Mouse (Mus musculus) MEL (cell line): ENCODE results near the gene Tepp. TPM values are rescaled to one million over a fixed set of nuclear protein-coding genes. Genes with fewer than 3 reads are reported as not detected.

Source experiments
- DNase-seq: peaks from one replicate; pipeline ENCODE4 v3.0.0; 2011; ENCODE audit warnings: low read depth, low spot score
- H3K27ac ChIP-seq: 2 replicates; pipeline ENCODE4 v1.5.1; 2012; ENCODE audit warnings: low read depth, mild to moderate bottlenecking, control low read depth, low read length, moderate library complexity; ENCODE audit not compliant: control insufficient read depth
- H3K27me3 ChIP-seq, 2 experiments: fragments of 150-350 bp in 1 of 2; sonication (generic) in 1 of 2; 2 replicates each; pipeline ENCODE4 v1.6.1; 2012; ENCODE audit warnings: low read length in 2 of 2, mild to moderate bottlenecking in 2 of 2, improper control_type of control experiment in 1 of 2, moderate library complexity in 1 of 2; ENCODE audit not compliant: insufficient read depth in 2 of 2, control insufficient read depth in 1 of 2
- H3K36me3 ChIP-seq, 2 experiments: 2 replicates each; pipeline ENCODE4 v1.6.1; 2012 to 2014; ENCODE audit warnings: low read length in 2 of 2, improper control_type of control experiment in 1 of 2, inconsistent platforms in 1 of 2, mild to moderate bottlenecking in 1 of 2; ENCODE audit not compliant: insufficient read depth in 2 of 2, control insufficient read depth in 1 of 2
- H3K4me1 ChIP-seq, 2 experiments: fragments of 150-350 bp in 1 of 2; sonication (generic) in 1 of 2; 2 replicates each; pipeline ENCODE4 v1.6.1; 2012; ENCODE audit warnings: low read length in 2 of 2, improper control_type of control experiment in 1 of 2, mild to moderate bottlenecking in 1 of 2; ENCODE audit not compliant: insufficient read depth in 2 of 2, control insufficient read depth in 1 of 2
- H3K4me3 ChIP-seq, 2 experiments: fragments of 150-350 bp in 1 of 2; sonication (generic) in 1 of 2; 2 replicates each; pipeline ENCODE4 v1.5.1; 2012; ENCODE audit warnings: low read depth in 2 of 2, low read length in 2 of 2, mild to moderate bottlenecking in 2 of 2, moderate library complexity in 2 of 2, control low read depth in 1 of 2, improper control_type of control experiment in 1 of 2; ENCODE audit not compliant: control insufficient read depth in 1 of 2, insufficient read depth in 1 of 2
- H3K79me2 ChIP-seq: 2 replicates; pipeline ENCODE4 v1.6.1; 2012; ENCODE audit warnings: mild to moderate bottlenecking, low read length, moderate library complexity; ENCODE audit not compliant: control insufficient read depth, poor library complexity, insufficient read depth
- H3K9ac ChIP-seq: 2 replicates; pipeline ENCODE4 v1.6.1; 2012; ENCODE audit warnings: low read depth, mild to moderate bottlenecking, control low read depth, low read length, moderate library complexity; ENCODE audit not compliant: control insufficient read depth, poor library complexity, severe bottlenecking
- H3K9me3 ChIP-seq: fragments of 150-350 bp; sonication (generic); replicated peaks from 2 replicates; pipeline ENCODE4 v1.6.1; 2012; ENCODE audit warnings: mild to moderate bottlenecking, low read length, improper control_type of control experiment, moderate library complexity; ENCODE audit not compliant: insufficient read depth
- CHD1 ChIP-seq: IDR thresholded peaks from 2 replicates; pipeline ENCODE4 v1.6.1; 2012; ENCODE audit warnings: low read depth, mild to moderate bottlenecking, inconsistent platforms, low read length, improper control_type of control experiment
- CHD2 ChIP-seq: IDR thresholded peaks from 2 replicates; pipeline ENCODE4 v1.6.1; 2011; ENCODE audit warnings: low read length, improper control_type of control experiment
- CTCF ChIP-seq, 3 experiments: IDR thresholded peaks in 2 of 3; conservative IDR thresholded peaks in 1 of 3; 2 replicates each; pipeline ENCODE4 v1.5.1; 2011 to 2012; ENCODE audit warnings: low read length in 3 of 3, low read depth in 2 of 3, mild to moderate bottlenecking in 2 of 3, improper control_type of control experiment in 1 of 3, inconsistent platforms in 1 of 3, mixed read lengths in 1 of 3, moderate library complexity in 1 of 3; ENCODE audit not compliant: control insufficient read depth in 1 of 3, insufficient read depth in 1 of 3, poor library complexity in 1 of 3, severe bottlenecking in 1 of 3
- ELF1 ChIP-seq: IDR thresholded peaks from 2 replicates; pipeline ENCODE4 v1.6.1; 2014; ENCODE audit warnings: low read depth, mild to moderate bottlenecking, inconsistent platforms, low read length, improper control_type of control experiment, moderate library complexity
- ETS1 ChIP-seq: IDR thresholded peaks from 2 replicates; pipeline ENCODE4 v1.6.1; 2012; ENCODE audit warnings: low read depth, mild to moderate bottlenecking, inconsistent platforms, low read length, improper control_type of control experiment, moderate library complexity
- KAT2A ChIP-seq: conservative IDR thresholded peaks from 2 replicates; pipeline ENCODE4 v1.6.1; 2012; ENCODE audit warnings: low read depth, low read length, improper control_type of control experiment, inconsistent platforms
- MAFK ChIP-seq: IDR thresholded peaks from 2 replicates; pipeline ENCODE4 v1.6.1; 2011; ENCODE audit warnings: low read depth, mild to moderate bottlenecking, low read length, improper control_type of control experiment, borderline replicate concordance
- MAX ChIP-seq: IDR thresholded peaks from 2 replicates; pipeline ENCODE4 v1.6.1; 2011; ENCODE audit warnings: low read length, improper control_type of control experiment
- MYC ChIP-seq: IDR thresholded peaks from 2 replicates; pipeline ENCODE4 v1.6.1; 2011; ENCODE audit warnings: low read depth, mild to moderate bottlenecking, low read length, improper control_type of control experiment, moderate library complexity
- NELFE ChIP-seq: IDR thresholded peaks from 2 replicates; pipeline ENCODE4 v1.6.1; 2011; ENCODE audit warnings: low read depth, low read length, improper control_type of control experiment
- POLR2AphosphoS2 ChIP-seq: IDR thresholded peaks from 2 replicates; pipeline ENCODE4 v1.6.1; 2011; ENCODE audit warnings: low read length, improper control_type of control experiment
- POLR2AphosphoS5 ChIP-seq: IDR thresholded peaks from 2 replicates; pipeline ENCODE4 v1.6.1; 2012; ENCODE audit warnings: low read depth, borderline replicate concordance, mild to moderate bottlenecking, inconsistent platforms, low read length, moderate library complexity, mixed read lengths
- TAL1 ChIP-seq: IDR thresholded peaks from 2 replicates; pipeline ENCODE4 v1.6.1; 2012; ENCODE audit warnings: mild to moderate bottlenecking, inconsistent platforms, low read length, moderate library complexity, mixed read lengths
- USF1 ChIP-seq: IDR thresholded peaks from 2 replicates; pipeline ENCODE4 v1.6.1; 2014; ENCODE audit warnings: low read depth, mild to moderate bottlenecking, inconsistent platforms, low read length, improper control_type of control experiment, moderate library complexity
- ZNF384 ChIP-seq: IDR thresholded peaks from 2 replicates; pipeline ENCODE4 v1.6.1; 2012; ENCODE audit warnings: low read depth, mild to moderate bottlenecking, inconsistent platforms, low read length, improper control_type of control experiment
- polyA plus RNA-seq, 2 experiments: library from polyadenylated mRNA; stranded (reverse) in 1 of 2; unstranded in 1 of 2; fragments of >175 nt in 1 of 2; fragments of >200 nt in 1 of 2; gene quantifications; 2 replicates each; pipeline versions ENCODE4 v1.2.1 to v1.2.4; 2012; ENCODE audit warnings: low replicate concordance in 2 of 2, low read depth in 1 of 2; ENCODE audit not compliant: insufficient read length in 2 of 2, insufficient read depth in 1 of 2, missing spikeins in 1 of 2
- total RNA-seq: library from RNA; depleted of rRNA; stranded (reverse); fragments of 300-350 nt; gene quantifications from 2 replicates; pipeline ENCODE4 v1.2.3, GENCODE M21; 2012

Gene Tepp
- total and polyA plus RNA-seq, 3 experiments: not detected

DNA sequence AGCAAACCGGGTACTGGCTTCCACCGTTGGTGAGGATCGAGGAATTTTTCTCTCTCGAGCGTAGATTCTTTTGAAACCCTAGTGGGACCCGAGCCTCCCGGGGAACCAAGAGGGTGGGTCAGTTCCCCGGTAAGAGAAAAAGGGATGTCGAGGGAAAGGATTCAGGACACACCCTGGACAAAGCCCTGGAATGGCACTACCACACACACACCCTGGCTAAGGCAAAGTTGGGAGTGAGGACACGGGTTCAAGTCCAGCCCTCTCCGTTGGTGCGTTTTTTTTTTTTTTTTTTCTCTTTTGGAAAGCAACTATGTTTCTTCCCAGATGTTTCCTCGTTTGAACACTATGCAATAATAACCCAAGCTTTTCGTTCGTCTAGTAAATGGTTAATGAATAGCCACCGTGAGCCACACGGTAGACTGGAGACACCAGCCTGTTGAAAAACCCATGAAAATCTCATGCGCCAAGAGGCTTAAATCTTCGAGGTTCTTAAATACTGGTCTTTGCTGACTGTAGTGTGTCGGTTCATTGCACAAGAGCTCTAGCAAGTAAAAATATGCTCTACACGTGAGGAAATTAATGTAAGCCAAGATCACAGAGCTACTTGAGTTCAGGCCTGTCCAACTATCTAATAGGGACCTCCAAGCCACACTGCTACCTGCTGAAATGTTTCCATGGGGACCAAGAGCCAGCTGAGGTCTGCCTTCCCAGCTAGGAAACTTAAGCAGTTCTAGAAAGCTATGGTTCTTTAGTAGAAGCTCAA lies 22.3 kb downstream of the Tepp start:
- H3K27ac ChIP-seq: peak overlapping the region; percentile 66
- H3K36me3 ChIP-seq: peaks cover 0 to 9% of the 10 kb centered on the region in 2 experiments; a peak in 3 of 4 replicates
- DNase-seq: peak; percentile 36
- peak overlapping the region; percentile 71 to 89 for H3K4me3 ChIP-seq
- H3K9ac ChIP-seq: peak overlapping the region; percentile 82
- H3K9me3 ChIP-seq: no peaks in the 10 kb centered on the region
- TF ChIP-seq ZNF384 (peak; percentile 71), MAX (no peak)
- TF ChIP-seq, all 39 proteins: peak for 1
- H3K27me3 ChIP-seq: no peaks in the 10 kb centered on the region
- H3K79me2 ChIP-seq: peaks cover 7% of the 10 kb centered on the region; the same call in 1 of the 2 replicates
- peaks cover 4 to 15% of the 10 kb centered on the region in 2 experiments; a peak in 2 of 4 replicates for H3K4me1 ChIP-seq

DNA sequence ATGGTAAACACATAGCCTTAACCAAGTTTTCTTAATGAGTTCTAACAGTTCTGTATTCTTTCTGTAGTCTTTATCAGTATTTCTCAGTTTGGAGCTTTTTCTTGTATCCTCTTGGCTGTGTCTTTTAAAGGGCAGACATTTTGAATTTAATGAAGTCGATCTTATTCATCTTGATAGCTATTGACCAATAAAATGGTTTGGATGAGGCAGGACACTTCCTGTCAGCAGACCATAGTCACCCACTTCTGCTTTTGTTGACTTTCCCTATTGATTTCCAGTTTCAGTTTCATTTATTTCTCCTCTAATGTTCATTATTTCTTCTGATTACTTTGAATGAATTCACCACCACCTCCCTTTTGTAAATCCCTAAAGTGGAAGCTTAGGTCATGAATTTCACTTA lies 25.3 kb downstream of the Tepp start:
- H3K9ac ChIP-seq: no peak overlapping the region
- DNase-seq: peak; percentile 42
- no peaks in the 10 kb centered on the region for H3K27me3 ChIP-seq
- peaks cover 0 to 3% of the 10 kb centered on the region in 2 experiments for H3K36me3 ChIP-seq
- no peaks in the 10 kb centered on the region for H3K9me3 ChIP-seq
- no peak overlapping the region for H3K27ac ChIP-seq
- peaks cover 3 to 9% of the 10 kb centered on the region in 2 experiments; a peak in 2 of 4 replicates for H3K4me1 ChIP-seq
- no peak overlapping the region for H3K4me3 ChIP-seq
- H3K79me2 ChIP-seq: peaks cover 7% of the 10 kb centered on the region; the same call in 1 of the 2 replicates
- TF ChIP-seq USF1 (peak; percentile 38; the same call in 1 of the 2 replicates), ELF1 (peak; percentile 14; the same call in 1 of the 2 replicates), ETS1 (peak; percentile 37; the same call in 1 of the 2 replicates), CHD1 (no peak)

DNA sequence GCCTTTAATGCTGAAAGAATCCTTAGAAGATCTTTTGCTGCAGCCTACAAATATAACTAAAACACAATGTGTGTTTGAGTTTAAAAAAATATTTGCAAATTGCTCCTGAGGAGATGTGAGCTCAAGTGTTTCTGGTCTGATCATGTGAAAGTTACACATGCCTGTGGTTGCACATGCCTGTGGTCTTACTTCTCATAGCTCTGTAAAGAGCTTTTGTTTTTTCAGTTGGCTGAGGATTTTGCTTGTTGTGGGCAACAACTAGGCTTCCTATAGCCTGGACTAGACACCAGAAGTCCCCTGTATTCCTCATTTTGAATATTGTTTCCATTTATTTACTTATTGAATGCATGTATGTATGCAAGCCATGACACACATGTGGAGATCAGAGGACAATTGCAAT lies 26.0 kb downstream of the Tepp start:
- Histone ChIP-seq H3K27ac (no peak overlapping the region), H3K9me3 (no peaks in the 10 kb centered on the region)
- TF ChIP-seq ZNF384 (no peak), CTCF (IDR thresholded peaks at IDR 0.05 in 2 of 3, conservative IDR thresholded peaks at IDR 0.05 in 1 of 3; ENCODE audit: control insufficient read depth in 1 of 3, insufficient read depth in 1 of 3, low read depth in 2 of 3, low read length in 3 of 3, poor library complexity in 1 of 3, severe bottlenecking in 1 of 3) (no peak), CHD1 (no peak), POLR2AphosphoS5 (no peak), MAX (no peak), POLR2AphosphoS2 (no peak), TAL1 (no peak), MYC (no peak), KAT2A (no peak), NELFE (no peak), MAFK (no peak), CHD2 (no peak)
- TF ChIP-seq, all 39 proteins: peak for 0
- Histone ChIP-seq H3K27me3 (no peaks in the 10 kb centered on the region), H3K4me3 (no peak overlapping the region), H3K36me3 (peaks cover 0 to 2% of the 10 kb centered on the region in 2 experiments; a peak in 3 of 4 replicates), H3K4me1 (peaks cover 2 to 7% of the 10 kb centered on the region in 2 experiments; a peak in 2 of 4 replicates), H3K79me2 (peaks cover 5% of the 10 kb centered on the region; the same call in 1 of the 2 replicates), H3K9ac (no peak overlapping the region)
- no peak for DNase-seq
